Mouse (Mus musculus): ENCODE results near the gene Tox2.

Gene Tox2

GRCm38 (mm10) chr2:163202884-163203634, at the start of gene Tox2:
Gene Tox2, plus strand, starts transcription at chr2:163203125.
- DNase-seq: peak; percentile 23 to 41

DNA sequence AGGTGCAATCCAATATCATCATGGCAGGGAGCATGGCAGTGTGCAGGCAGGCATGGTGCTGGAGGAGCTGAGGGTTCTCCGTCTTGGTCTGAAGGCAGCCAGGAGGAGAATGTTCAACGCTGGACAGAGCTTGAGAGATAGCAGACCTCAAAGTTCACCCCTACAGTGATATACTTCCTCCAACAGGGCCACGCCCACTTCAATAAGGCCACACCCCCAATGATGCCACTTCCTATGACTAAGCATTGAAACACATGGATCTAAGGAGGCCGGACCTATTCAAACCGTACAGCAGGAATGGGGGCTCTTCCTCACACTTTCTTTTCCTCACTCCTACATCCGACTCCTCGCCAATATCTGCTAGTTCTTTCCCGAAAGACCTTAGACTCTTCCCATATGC, 48.3 kb upstream of the Tox2 start:
- DNase-seq: no peak

DNA sequence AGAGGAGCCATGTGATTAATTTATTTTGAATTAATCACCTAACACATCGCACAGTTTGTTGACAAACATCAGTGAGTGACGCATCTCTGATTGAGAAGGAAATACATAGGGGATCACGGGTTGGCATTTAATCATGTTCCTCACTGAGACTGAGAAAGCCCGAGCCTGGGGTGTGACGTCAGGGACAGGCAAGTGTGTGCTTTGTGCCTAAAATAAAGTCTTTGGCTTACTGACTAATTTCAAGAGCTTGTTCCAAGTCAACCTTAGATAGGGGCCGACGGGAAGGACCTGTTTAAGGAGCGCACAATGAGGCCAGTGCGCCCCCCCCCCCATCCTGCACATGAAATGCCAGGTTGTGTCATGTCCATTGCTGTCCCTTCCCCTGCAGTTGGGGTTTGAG, 43.9 kb upstream of the Tox2 start:
- no peak for DNase-seq

- DNase-seq: no peak
Observed at GRCm38 (mm10) chr2:163164461-163164990, 38.4 kb upstream of the Tox2 start.

DNA sequence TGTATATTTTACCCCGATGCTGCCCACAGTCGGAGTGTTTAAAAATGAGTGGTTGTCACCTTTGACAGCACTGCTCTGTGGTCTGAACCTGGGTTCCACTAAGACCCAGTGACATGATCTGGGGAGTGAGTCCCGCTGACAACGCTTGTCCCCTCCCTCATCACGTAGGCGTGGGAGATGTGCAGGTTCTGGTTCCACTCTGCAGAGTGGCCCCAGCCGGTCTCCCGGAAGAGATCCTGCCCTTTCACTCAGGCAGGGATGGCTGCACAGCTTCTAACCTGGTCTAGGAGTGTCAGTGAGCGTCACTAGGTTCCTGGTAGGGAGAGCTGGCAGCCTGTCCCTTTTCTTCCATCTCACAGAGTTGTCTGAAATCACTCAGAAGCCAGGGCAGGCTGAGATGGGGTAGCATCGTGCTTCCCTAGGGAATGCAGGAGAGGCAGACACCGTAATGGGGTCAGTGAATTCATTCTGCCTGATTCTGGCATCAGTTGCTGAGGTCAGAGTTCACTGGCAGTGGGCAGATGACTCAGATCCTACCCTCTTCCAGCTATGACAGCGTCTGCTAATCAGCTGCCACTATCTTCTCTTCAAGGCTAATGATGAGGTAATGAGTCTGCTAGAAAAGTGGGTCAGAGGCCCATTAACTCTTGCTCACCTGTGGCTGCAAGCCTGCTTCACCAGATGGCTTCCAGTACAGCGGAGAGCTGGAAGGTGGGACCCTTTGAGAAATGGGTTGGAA, 36.7 kb upstream of the Tox2 start:
- peak; percentile 27 to 53 for DNase-seq

DNA sequence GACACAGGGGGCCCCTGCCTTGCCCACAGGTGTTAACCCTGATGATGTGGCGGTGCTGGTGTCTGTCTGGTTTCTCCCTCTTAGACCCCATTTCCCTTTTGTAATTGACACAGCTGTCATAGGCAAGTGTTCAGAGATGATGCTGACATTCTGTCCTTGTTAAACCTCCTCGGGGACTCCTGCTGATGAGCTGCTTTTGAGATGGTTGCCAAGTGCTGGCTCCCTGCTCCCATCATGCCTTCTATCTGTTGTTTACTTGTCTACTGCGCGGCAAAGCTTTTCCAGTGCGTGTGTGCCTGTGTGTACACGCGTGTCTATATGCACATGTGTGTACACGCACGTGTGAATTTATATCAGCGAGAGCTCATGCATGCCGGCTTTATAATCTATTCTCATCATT, 31.0 kb upstream of the Tox2 start:
- DNase-seq: peak; percentile 20 to 27

DNA sequence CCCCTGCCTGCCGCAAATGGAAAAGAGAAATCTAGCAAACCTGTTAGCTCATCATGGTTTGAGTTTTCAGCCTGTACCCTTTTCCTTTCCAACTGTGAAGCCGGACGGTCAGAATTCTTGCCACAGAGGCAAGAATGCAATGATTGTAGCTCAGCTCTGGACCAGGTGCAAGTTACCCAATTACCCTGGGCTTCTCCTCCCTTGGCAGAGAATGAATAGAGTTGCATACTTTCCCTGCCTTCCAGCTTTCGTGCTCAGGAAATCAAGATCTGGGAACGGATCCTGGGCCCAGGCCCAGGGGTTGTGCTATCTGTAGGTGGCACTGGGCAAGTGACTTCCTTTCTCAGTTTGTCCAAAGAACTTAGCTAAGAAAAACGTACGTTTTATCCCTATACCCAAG, 28.9 kb upstream of the Tox2 start:
- no peak for DNase-seq

DNA sequence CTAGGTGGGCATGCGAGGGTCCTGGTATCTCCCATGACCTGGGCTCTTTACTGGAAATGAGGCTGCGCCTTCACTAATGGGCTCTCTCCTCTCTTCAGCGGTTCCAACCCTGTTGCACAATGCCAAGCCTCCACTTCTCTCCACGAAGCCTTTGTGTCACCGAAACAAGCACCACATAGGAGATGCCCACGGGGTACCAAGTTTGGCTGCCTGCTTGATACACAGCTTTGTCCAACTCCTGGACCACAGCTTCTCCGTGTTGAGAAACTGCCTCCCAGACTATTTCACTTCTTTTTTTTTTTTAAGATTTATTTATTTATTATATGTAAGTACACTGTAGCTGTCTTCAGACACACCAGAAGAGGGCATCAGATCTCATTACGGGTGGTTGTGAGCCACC, 27.1 kb upstream of the Tox2 start:
- no peak for DNase-seq

DNA sequence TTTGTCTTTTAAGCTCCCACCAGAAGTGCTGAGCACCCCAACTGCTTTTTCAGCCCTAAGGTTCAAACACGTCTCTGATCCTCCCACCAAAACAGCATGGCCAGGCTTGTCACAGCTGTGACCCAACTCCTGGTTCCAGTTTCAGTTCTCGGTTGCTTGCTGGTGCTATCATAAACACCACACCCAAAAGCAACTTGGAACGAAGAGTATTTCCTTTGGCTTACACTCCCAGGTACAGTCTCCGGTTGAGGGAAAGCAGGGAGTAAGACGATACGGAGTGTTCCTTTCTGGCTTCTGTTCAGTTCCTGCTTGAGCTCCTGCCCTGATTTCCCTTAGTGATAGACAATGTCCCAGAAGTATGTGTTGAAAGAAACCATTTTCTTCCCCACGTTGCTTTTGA, 26.4 kb upstream of the Tox2 start:
- no peak for DNase-seq

DNA sequence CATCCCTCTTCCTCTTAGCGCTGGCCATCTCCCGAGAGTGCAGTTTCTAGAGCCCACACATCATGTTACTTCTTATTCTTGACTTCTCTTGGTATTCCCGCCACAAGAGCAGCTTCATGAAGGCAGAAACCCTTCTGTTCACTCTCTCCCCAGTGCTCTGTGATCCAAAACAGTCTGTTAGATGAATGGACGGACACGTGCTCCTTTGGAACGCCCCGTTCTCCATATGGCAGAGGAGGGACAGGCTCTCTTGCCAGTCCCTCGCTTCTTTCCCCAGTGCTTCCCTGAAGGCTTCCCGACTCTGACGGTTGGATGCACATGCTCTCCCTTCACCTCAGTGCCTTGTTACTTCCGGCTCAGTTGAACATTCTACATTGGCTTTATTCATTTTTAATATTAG, 15.4 kb upstream of the Tox2 start:
- DNase-seq: peak; percentile 66 to 75

GRCm38 (mm10) chr2:163189596-163189995, 13.3 kb upstream of the Tox2 start:
- DNase-seq: no peak

- no peak for DNase-seq
Observed at GRCm38 (mm10) chr2:163190004-163190441, 12.9 kb upstream of the Tox2 start.

- DNase-seq: no peak
Observed at GRCm38 (mm10) chr2:163192485-163192884, 10.4 kb upstream of the Tox2 start.

GRCm38 (mm10) chr2:163194015-163194414, 8.9 kb upstream of the Tox2 start:
- no peak for DNase-seq

- peak in 1 of 2 experiments; percentile 29 for DNase-seq
Observed at GRCm38 (mm10) chr2:163194543-163194942, 8.4 kb upstream of the Tox2 start.

- no peak for DNase-seq
Observed at GRCm38 (mm10) chr2:163195106-163195833, 7.7 kb upstream of the Tox2 start.

- no peak for DNase-seq
Observed at GRCm38 (mm10) chr2:163195834-163196145, 7.1 kb upstream of the Tox2 start.

- no peak for DNase-seq
Observed at GRCm38 (mm10) chr2:163201897-163202296, 1.0 kb upstream of the Tox2 start.

DNA sequence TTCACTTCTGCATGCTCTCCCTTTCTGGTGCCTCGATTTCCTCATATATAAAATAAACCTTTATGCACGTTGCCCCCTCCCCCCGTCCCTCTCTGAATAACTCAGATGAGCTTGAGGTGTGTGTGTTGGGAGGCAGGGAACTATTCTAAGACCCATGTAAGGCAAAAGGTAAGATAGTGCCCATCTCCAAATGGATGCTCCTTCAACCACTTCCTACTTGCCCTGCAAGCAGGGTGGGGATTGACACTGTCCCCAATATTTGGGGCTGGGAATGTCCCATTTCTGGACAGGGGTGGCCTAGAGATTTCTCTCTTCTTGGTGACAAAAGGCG, 407 bp upstream of the Tox2 start:
- DNase-seq: no peak

DNA sequence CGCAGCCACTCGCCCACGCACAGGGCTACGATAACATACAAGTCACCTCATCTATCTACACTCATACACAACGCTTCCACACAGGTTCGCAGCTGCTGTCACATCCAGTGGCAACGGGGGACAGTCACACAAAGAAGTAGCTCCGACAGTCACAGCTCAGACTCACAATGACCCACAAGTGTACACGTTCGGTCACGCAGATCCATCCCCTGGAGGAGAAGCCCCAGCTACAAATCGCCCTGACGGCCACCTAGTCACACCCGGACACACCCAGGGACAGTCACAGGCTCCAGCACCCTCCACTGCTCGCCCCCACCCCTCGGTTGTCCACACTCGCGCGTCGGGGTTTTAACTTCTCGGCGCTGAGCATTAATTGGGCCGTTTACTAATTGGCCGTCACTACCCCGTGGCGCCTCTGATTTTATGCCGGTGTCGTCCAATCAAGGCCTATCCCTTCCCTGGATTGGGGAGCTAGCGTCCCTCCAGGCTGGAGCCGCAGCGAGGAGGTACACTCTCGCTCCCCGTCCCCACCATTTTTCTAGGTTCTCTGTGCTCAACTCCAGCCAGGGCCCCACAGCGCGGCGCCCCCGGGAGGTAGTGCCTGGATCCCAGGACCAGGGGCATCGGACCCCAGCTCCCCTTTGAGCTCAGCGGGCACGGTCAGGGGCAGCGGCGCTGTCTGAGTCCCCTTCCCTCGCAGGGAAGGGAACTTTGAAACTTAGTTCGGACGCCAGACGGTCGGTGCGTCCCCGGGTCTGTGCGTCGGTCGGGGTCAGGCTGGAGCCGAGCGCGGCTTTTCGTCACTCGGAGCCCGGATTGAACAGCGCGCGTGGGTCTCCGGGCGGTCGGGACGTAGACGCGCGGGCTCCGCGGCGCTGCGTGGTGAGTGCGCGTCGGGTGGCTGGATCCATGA, 966 bp downstream of the Tox2 start:
- DNase-seq: no peak

DNA sequence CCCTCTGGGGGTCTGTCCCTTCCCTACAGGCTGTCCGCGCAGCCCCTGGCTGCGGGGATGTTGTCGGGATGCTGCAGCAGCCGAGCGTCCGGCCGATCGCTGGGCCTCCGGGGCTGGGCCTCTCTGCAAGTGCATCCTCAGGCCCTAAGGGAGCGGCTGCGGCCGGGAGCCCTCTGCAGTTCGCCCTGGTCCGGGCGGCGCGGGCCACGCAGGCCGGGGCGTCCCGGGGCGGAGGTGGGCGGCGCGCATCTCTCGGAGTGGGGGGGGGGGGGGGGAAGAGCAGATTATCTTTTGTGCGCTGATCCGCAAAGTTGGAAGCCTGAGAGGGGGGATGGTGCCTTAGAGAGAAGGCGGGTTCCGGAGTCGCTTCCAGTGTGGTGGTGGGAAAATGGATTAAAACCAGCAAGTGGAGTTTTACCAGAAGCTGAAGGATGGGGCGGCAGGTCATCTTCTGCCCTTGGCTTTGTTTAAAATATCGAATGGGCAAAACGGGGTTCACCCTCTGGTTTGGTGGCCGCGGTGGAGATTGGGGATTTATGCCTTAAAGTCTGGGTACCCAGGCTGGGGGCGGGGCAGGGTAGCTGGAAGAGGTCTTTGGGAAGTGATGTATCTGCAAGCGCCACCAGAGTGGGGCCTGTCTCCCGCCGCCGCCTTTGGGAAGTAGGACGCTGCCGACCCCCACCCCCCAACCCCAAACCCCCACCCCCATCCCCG, 1.8 kb downstream of the Tox2 start:
- peak in 1 of 2 experiments; percentile 18 for DNase-seq

DNA sequence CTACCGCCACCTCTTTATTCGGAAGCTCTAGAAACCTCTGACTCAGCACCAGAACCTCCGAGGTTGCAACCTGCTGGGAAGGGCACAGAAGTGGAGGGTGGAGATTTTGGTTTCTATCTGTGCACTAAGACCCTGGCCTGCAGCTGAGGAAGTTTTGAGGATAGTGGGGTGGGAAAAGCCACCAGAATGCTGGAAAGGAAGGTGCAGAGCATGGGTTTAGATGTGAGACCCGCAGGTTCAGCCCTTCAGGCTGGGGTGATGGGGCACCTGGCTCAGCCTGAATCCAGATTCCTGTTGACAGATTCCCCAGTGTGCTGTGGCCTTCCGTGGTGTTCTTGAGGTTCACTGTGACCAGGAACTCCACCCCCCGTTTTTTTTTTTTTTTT, 2.3 kb downstream of the Tox2 start:
- DNase-seq: no peak
